Mouse (Mus musculus) spleen, postnatal 14 days (tissue): ENCODE data around the gene Slc39a11.

Source experiments
- DNase-seq, 2 experiments: peaks; one replicate each; pipeline ENCODE4 v3.0.0; 2021 to 2022; ENCODE audit warnings: low spot score in 2 of 2

The Slc39a11 gene

GRCm38 (mm10) chr11:113246475-113246874, 403.4 kb downstream of the Slc39a11 start:
- no peak for DNase-seq

GRCm38 (mm10) chr11:113245666-113246065, 404.2 kb downstream of the Slc39a11 start:
- DNase-seq: no peak

GRCm38 (mm10) chr11:113234432-113234831, 415.4 kb downstream of the Slc39a11 start:
- no peak for DNase-seq

- DNase-seq: no peak
Observed at GRCm38 (mm10) chr11:113232049-113232448, 417.8 kb downstream of the Slc39a11 start.

- DNase-seq: no peak
Observed at GRCm38 (mm10) chr11:113230410-113231132, 419.3 kb downstream of the Slc39a11 start.

- DNase-seq: no peak
Observed at GRCm38 (mm10) chr11:113225748-113226147, 424.1 kb downstream of the Slc39a11 start.

- DNase-seq: no peak
Observed at GRCm38 (mm10) chr11:113223756-113224323, 426.0 kb downstream of the Slc39a11 start.

- no peak for DNase-seq
Observed at GRCm38 (mm10) chr11:113221267-113222195, 428.3 kb downstream of the Slc39a11 start.

GRCm38 (mm10) chr11:113220649-113221048, 429.2 kb downstream of the Slc39a11 start:
- DNase-seq: no peak

GRCm38 (mm10) chr11:113214741-113215140, 435.1 kb downstream of the Slc39a11 start:
- DNase-seq: no peak

- no peak for DNase-seq
Observed at GRCm38 (mm10) chr11:113212390-113213025, 437.4 kb downstream of the Slc39a11 start.

- DNase-seq: no peak
Observed at GRCm38 (mm10) chr11:113209220-113209878, 440.5 kb downstream of the Slc39a11 start.

GRCm38 (mm10) chr11:113208521-113209072, 441.3 kb downstream of the Slc39a11 start:
- no peak for DNase-seq

- DNase-seq: no peak
Observed at GRCm38 (mm10) chr11:113207966-113208365, 441.9 kb downstream of the Slc39a11 start.

- no peak for DNase-seq
Observed at GRCm38 (mm10) chr11:113206099-113206498, 443.8 kb downstream of the Slc39a11 start.

- no peak for DNase-seq
Observed at GRCm38 (mm10) chr11:113203008-113203407, 446.9 kb downstream of the Slc39a11 start.

- DNase-seq: peak; percentile 13 to 16
Observed at GRCm38 (mm10) chr11:113201470-113201997, 448.3 kb downstream of the Slc39a11 start.

GRCm38 (mm10) chr11:113200901-113201300, 449.0 kb downstream of the Slc39a11 start:
- DNase-seq: no peak

- DNase-seq: no peak
Observed at GRCm38 (mm10) chr11:113198586-113198985, 451.3 kb downstream of the Slc39a11 start.

- DNase-seq: no peak
Observed at GRCm38 (mm10) chr11:113197624-113198023, 452.3 kb downstream of the Slc39a11 start.
